ENCODE assay signal across 8 mouse cellular contexts in genomic region chr5:121451644-121452025, GRCm38 (mm10). TPM values are rescaled to one million over a fixed set of nuclear protein-coding genes. Genes with fewer than 3 reads are reported as not detected.
A peak's percentile ranks its signal among the peaks of the same experiment; 100 is the strongest.
DNase-seq lines count a peak whose midpoint lies in the region; ATAC-seq lines count a peak whose summit lies in the region.

Gene Tmem116, plus strand, starts transcription at chr5:121451893.

- H3K9ac ChIP-seq in heart, embryonic 15.5 days, result peak within 1 kb of the TSS; percentile 93

- peak within 1 kb of the TSS; percentile 87 for H3K4me3 ChIP-seq in heart, embryonic 15.5 days

- no peak for ATAC-seq in heart, embryonic 15.5 days (replicated peaks; ENCODE audit: insufficient number of reproducible peaks, insufficient read depth, low FRiP score, low read depth)
- ATAC-seq in megakaryocyte-erythroid progenitor cell, adult 5-6 weeks (replicated peaks; ENCODE audit: low FRiP score, low TSS enrichment, poor library complexity, severe bottlenecking), result 0 out of 2 replicates have a peak, but pooled peaks have one; percentile 17

- DNase-seq in adrenal gland, postnatal 10 days, result peak; percentile 54
- no peak for DNase-seq in adrenal gland, postnatal 4 days (ENCODE audit: low spot score in 2 of 2)
- peak; percentile 79 for DNase-seq in R1 (ENCODE audit: low read depth, low spot score)
- peak; percentile 54 for DNase-seq in embryo, embryonic 9.5 days (ENCODE audit: extremely low spot score)
- DNase-seq in kidney, postnatal 25 days, result peak; percentile 58 to 70
- peak; percentile 40 for DNase-seq in thymus, postnatal 14 days

- peaks cover 35% of the 10 kb centered on the region for H3K4me1 ChIP-seq in heart, embryonic 15.5 days (replicated peaks)

- WGBS in heart, embryonic 15.5 days, result under 1% methylated on average over 17 of the region's 17 CpGs

- H3K27ac ChIP-seq in heart, embryonic 15.5 days, result peak within 1 kb of the TSS; percentile 97

- H3K9me3 ChIP-seq in heart, embryonic 15.5 days (replicated peaks), result no peaks in the 10 kb centered on the region

- H3K4me2 ChIP-seq in heart, embryonic 15.5 days, result peak within 1 kb of the TSS; percentile 81

- H3K27me3 ChIP-seq in heart, embryonic 15.5 days, result no peaks in the 10 kb centered on the region

- H3K36me3 ChIP-seq in heart, embryonic 15.5 days, result peaks cover 27% of the 10 kb centered on the region

RNA-seq across cellular contexts. Expression of gene Tmem116, which starts in this region (rescaled TPM):
- total RNA-seq in adrenal gland, postnatal 10 days (2021), result 1 to 10 TPM; 3.3 to 4.8 TPM
- 1 to 10 TPM; 2.9 to 5.6 TPM for total RNA-seq in adrenal gland, postnatal 4 days (2021)
- 2.7 and 4.3 TPM in 2 replicates for polyA plus RNA-seq in heart, embryonic 15.5 days (2015; fragmentation: Nextera tagmentation; extraction: Ambion mirVana)
- total RNA-seq in megakaryocyte-erythroid progenitor cell, adult 5-6 weeks (2014; fragmentation: Nextera tagmentation), result not detected in 2 replicates
- total RNA-seq in megakaryocyte-erythroid progenitor cell, adult 5-6 weeks (2017), result 2.3 TPM in 1 of 2 replicates, not detected in the other

Comparison
In these comparisons a context has a peak if more than half of its experiments do, and no peak if none do; other contexts are left out.
1. DNase-seq: peak in adrenal gland, postnatal 10 days (single experiment), R1 (single experiment), embryo, embryonic 9.5 days (single experiment), kidney, postnatal 25 days (2 of 2) and thymus, postnatal 14 days (single experiment); none in adrenal gland, postnatal 4 days (0 of 2).